ENCODE assay signal across 10 mouse cellular contexts in genomic region chrX:51146351-51146750, GRCm38 (mm10). TPM values are rescaled to one million over a fixed set of nuclear protein-coding genes. Genes with fewer than 3 reads are reported as not detected.
DNase-seq lines count a peak whose midpoint lies in the region; ATAC-seq and TF ChIP-seq lines count a peak whose summit lies in the region.
"Had no signal": no experiment of that assay in that cellular context is flagged by ENCODE, and none has a peak within 500 bp of the region (broad histone marks: within the 10 kb centered on the region; RNA-seq: fewer than 3 reads in every experiment).

No protein-coding gene starts in this region.

- no peaks in the 10 kb centered on the region for H3K36me3 ChIP-seq in kidney, adult 2 months (ENCODE audit: control insufficient read depth, insufficient read depth, low read length)
- H3K36me3 ChIP-seq in E14TG2a.4 (ENCODE audit: insufficient read depth, low read length), result no peaks in the 10 kb centered on the region
- no peaks in the 10 kb centered on the region for H3K36me3 ChIP-seq in forebrain, embryonic 13.5 days (ENCODE audit: poor library complexity, severe bottlenecking)
- H3K36me3 ChIP-seq: embryonic facial prominence, embryonic 12.5 days; limb, embryonic 15.5 days had no signal

- no peaks in the 10 kb centered on the region for H3K27me3 ChIP-seq in kidney, adult 2 months (replicated peaks; ENCODE audit: control insufficient read depth, insufficient read depth, low read length)
- H3K27me3 ChIP-seq in E14TG2a.4 (ENCODE audit: insufficient read depth, low read length), result no peaks in the 10 kb centered on the region
- H3K27me3 ChIP-seq in forebrain, embryonic 13.5 days, result no peaks in the 10 kb centered on the region
- H3K27me3 ChIP-seq: embryonic facial prominence, embryonic 12.5 days; limb, embryonic 15.5 days had no signal

- TF ChIP-seq POLR2A in kidney, adult 2 months (IDR thresholded peaks at IDR 0.05; ENCODE audit: low read depth, low read length), result no peak

- TF ChIP-seq CTCF in kidney, adult 2 months (conservative IDR thresholded peaks at IDR 0.05; ENCODE audit: insufficient read depth, insufficient read length, low read depth, low read length), result peak; percentile 22; the same call in 1 of the 2 replicates
- TF ChIP-seq CTCF in E14TG2a.4 (conservative IDR thresholded peaks at IDR 0.05; ENCODE audit: low read length), result peak; percentile 16; the same call in 1 of the 2 replicates

- intact Hi-C loops in heart, postnatal 14 days (cut with DNase I), result no loop called here

- WGBS in kidney, adult 2 months, result 13% methylated on average over 4 of the region's 4 CpGs
- 47% methylated on average over 4 of the region's 4 CpGs for WGBS in forebrain, embryonic 13.5 days

- no peak overlapping the region for H3K27ac ChIP-seq in kidney, adult 2 months (ENCODE audit: insufficient read depth, low read depth, low read length)
- no peak overlapping the region for H3K27ac ChIP-seq in forebrain, embryonic 13.5 days
- H3K27ac ChIP-seq: embryonic facial prominence, embryonic 12.5 days; limb, embryonic 15.5 days had no signal

- H3K9me3 ChIP-seq in E14TG2a.4 (ENCODE audit: low read length), result no peaks in the 10 kb centered on the region
- no peaks in the 10 kb centered on the region for H3K9me3 ChIP-seq in forebrain, embryonic 13.5 days (replicated peaks)
- H3K9me3 ChIP-seq: embryonic facial prominence, embryonic 12.5 days; limb, embryonic 15.5 days had no signal

- H3K4me2 ChIP-seq in forebrain, embryonic 13.5 days, result no peak overlapping the region
- H3K4me2 ChIP-seq: embryonic facial prominence, embryonic 12.5 days; limb, embryonic 15.5 days had no signal

- ATAC-seq in megakaryocyte-erythroid progenitor cell, adult 5-6 weeks (replicated peaks; ENCODE audit: low FRiP score, low TSS enrichment, poor library complexity, severe bottlenecking), result peak; percentile 88
- no peak for ATAC-seq in forebrain, embryonic 13.5 days

- H3K4me1 ChIP-seq in kidney, adult 2 months (ENCODE audit: control insufficient read depth, insufficient read depth, low read length), result no peaks in the 10 kb centered on the region
- no peaks in the 10 kb centered on the region for H3K4me1 ChIP-seq in E14TG2a.4 (replicated peaks; ENCODE audit: low read depth, low read length)
- H3K4me1 ChIP-seq in forebrain, embryonic 13.5 days, result no peaks in the 10 kb centered on the region
- H3K4me1 ChIP-seq: embryonic facial prominence, embryonic 12.5 days; limb, embryonic 15.5 days had no signal

- peak; percentile 44 for DNase-seq in kidney, adult 2 months
- DNase-seq in kidney, adult 18-20 months, result no peak
- peak; percentile 40 for DNase-seq in adipocyte (ENCODE audit: low spot score)
- peak; percentile 4 to 14 for DNase-seq in heart, postnatal 14 days
- DNase-seq in testis, postnatal 14 days (ENCODE audit: low spot score), result no peak

- H3K9ac ChIP-seq in forebrain, embryonic 13.5 days, result no peak overlapping the region
- H3K9ac ChIP-seq: embryonic facial prominence, embryonic 12.5 days; limb, embryonic 15.5 days had no signal

- no peak overlapping the region for H3K4me3 ChIP-seq in kidney, adult 2 months (ENCODE audit: insufficient read depth, low read depth, low read length)
- H3K4me3 ChIP-seq in E14TG2a.4 (replicated peaks; ENCODE audit: low read length), result no peak overlapping the region
- no peak overlapping the region for H3K4me3 ChIP-seq in forebrain, embryonic 13.5 days
- H3K4me3 ChIP-seq: embryonic facial prominence, embryonic 12.5 days; limb, embryonic 15.5 days had no signal

RNA-seq across cellular contexts. Expression of gene Mbnl3, which starts 60.0 kb away (rescaled TPM):
- 0.86 and 0.96 TPM in 2 replicates for polyA plus RNA-seq in kidney, adult 2 months (2012; rRNA removed)
- total RNA-seq in heart, postnatal 14 days (2021), result 1 to 10 TPM; 2.4 to 4.1 TPM
- 45.1 and 48.7 TPM in 2 replicates for total RNA-seq in megakaryocyte-erythroid progenitor cell, adult 5-6 weeks (2014; fragmentation: Nextera tagmentation)
- total RNA-seq in megakaryocyte-erythroid progenitor cell, adult 5-6 weeks (2017), result 43.8 and 43.9 TPM in 2 replicates
- 3.5 and 4.5 TPM in 2 replicates for polyA plus RNA-seq in forebrain, embryonic 13.5 days (2015; fragmentation: Nextera tagmentation; extraction: Ambion mirVana)

Comparison
In these comparisons a context has a peak if more than half of its experiments do, and no peak if none do; other contexts are left out.
1. DNase-seq: peak in kidney, adult 2 months (single experiment), adipocyte (single experiment) and heart, postnatal 14 days (2 of 2); none in kidney, adult 18-20 months (single experiment) and testis, postnatal 14 days (single experiment).
2. RNA of gene Mbnl3, which starts 60.0 kb away (total RNA-seq): 43.8 to 48.7 TPM in megakaryocyte-erythroid progenitor cell, adult 5-6 weeks; 2.4 to 4.1 TPM in heart, postnatal 14 days; every median in the first group is over 4 times any median in the second.